In genomic region chr11:105589231-105589876, GRCm38 (mm10) we compare ENCODE assay signal across 8 mouse cellular contexts. TPM values are rescaled to one million over a fixed set of nuclear protein-coding genes. Genes with fewer than 3 reads are reported as not detected.
DNase-seq lines count a peak whose midpoint lies in the region; ATAC-seq lines count a peak whose summit lies in the region.

No protein-coding gene starts in this region.

- peaks cover 22% of the 10 kb centered on the region for H3K4me1 ChIP-seq in erythroblast, embryonic 14.5 days (ENCODE audit: control insufficient read depth)
- H3K4me1 ChIP-seq in embryonic facial prominence, embryonic 12.5 days, result peaks cover 3% of the 10 kb centered on the region
- peaks cover 7% of the 10 kb centered on the region; the same call in 1 of the 2 replicates for H3K4me1 ChIP-seq in limb, embryonic 12.5 days (replicated peaks)
- H3K4me1 ChIP-seq in midbrain, embryonic 14.5 days (ENCODE audit: control insufficient read depth, insufficient read depth, low read length), result no peaks in the 10 kb centered on the region

- H3K4me3 ChIP-seq in erythroblast, embryonic 14.5 days (replicated peaks), result peak overlapping the region; percentile 77
- peak overlapping the region; percentile 84 for H3K4me3 ChIP-seq in embryonic facial prominence, embryonic 12.5 days
- peak overlapping the region; percentile 94 for H3K4me3 ChIP-seq in limb, embryonic 12.5 days (replicated peaks)
- peak overlapping the region; percentile 91 for H3K4me3 ChIP-seq in midbrain, embryonic 14.5 days (replicated peaks; ENCODE audit: low read depth, low read length)

- H3K4me2 ChIP-seq in embryonic facial prominence, embryonic 12.5 days (replicated peaks), result peak overlapping the region; percentile 83
- H3K4me2 ChIP-seq in limb, embryonic 12.5 days, result peak overlapping the region; percentile 67
- peak overlapping the region; percentile 70 for H3K4me2 ChIP-seq in midbrain, embryonic 14.5 days (ENCODE audit: low read length)

- peak; percentile 86 for DNase-seq in heart, adult 8-10 months (ENCODE audit: low spot score)
- peak; percentile 86 to 93 for DNase-seq in kidney, adult 8-10 months
- peak; percentile 96 for DNase-seq in midbrain, embryonic 14.5 days
- DNase-seq in spleen, adult 12 weeks (ENCODE audit: low spot score), result peak; percentile 56

- no peaks in the 10 kb centered on the region for H3K36me3 ChIP-seq in erythroblast, embryonic 14.5 days (ENCODE audit: control insufficient read depth)
- no peaks in the 10 kb centered on the region for H3K36me3 ChIP-seq in embryonic facial prominence, embryonic 12.5 days
- H3K36me3 ChIP-seq in limb, embryonic 12.5 days, result no peaks in the 10 kb centered on the region
- H3K36me3 ChIP-seq in midbrain, embryonic 14.5 days (ENCODE audit: control insufficient read depth, insufficient read depth, low read length), result no peaks in the 10 kb centered on the region

- ATAC-seq in erythroblast, adult 5-6 weeks (replicated peaks; ENCODE audit: low FRiP score, poor library complexity, severe bottlenecking), result no peak
- peak; percentile 90 for ATAC-seq in embryonic facial prominence, embryonic 12.5 days (ENCODE audit: insufficient number of reproducible peaks, insufficient read depth, low FRiP score, low TSS enrichment)
- peak; percentile 94 for ATAC-seq in limb, embryonic 12.5 days (ENCODE audit: insufficient number of reproducible peaks, insufficient read depth, low FRiP score, low TSS enrichment, low read depth)
- peak; percentile 91 for ATAC-seq in midbrain, embryonic 14.5 days (ENCODE audit: low FRiP score, low TSS enrichment)

- WGBS in embryonic facial prominence, embryonic 12.5 days, result under 1% methylated on average over 32 of the region's 70 CpGs
- under 1% methylated on average over 62 of the region's 70 CpGs for WGBS in limb, embryonic 12.5 days
- WGBS in midbrain, embryonic 14.5 days, result under 1% methylated on average over 64 of the region's 70 CpGs

- H3K9ac ChIP-seq in embryonic facial prominence, embryonic 12.5 days, result peak overlapping the region; percentile 94
- peak overlapping the region; percentile 89 for H3K9ac ChIP-seq in limb, embryonic 12.5 days (replicated peaks)
- H3K9ac ChIP-seq in midbrain, embryonic 14.5 days (replicated peaks; ENCODE audit: low read length), result peak overlapping the region; percentile 98

- peak overlapping the region; percentile 91 for H3K27ac ChIP-seq in embryonic facial prominence, embryonic 12.5 days
- H3K27ac ChIP-seq in limb, embryonic 12.5 days, result peak overlapping the region; percentile 89
- H3K27ac ChIP-seq in midbrain, embryonic 14.5 days (replicated peaks; ENCODE audit: low read depth, low read length), result peak overlapping the region; percentile 95

- no peaks in the 10 kb centered on the region for H3K9me3 ChIP-seq in erythroblast, embryonic 14.5 days (ENCODE audit: control insufficient read depth, low read length)
- no peaks in the 10 kb centered on the region for H3K9me3 ChIP-seq in embryonic facial prominence, embryonic 12.5 days
- H3K9me3 ChIP-seq in limb, embryonic 12.5 days, result no peaks in the 10 kb centered on the region
- H3K9me3 ChIP-seq in midbrain, embryonic 14.5 days (ENCODE audit: control insufficient read depth, low read length), result no peaks in the 10 kb centered on the region

- peaks cover 21% of the 10 kb centered on the region for H3K27me3 ChIP-seq in erythroblast, embryonic 14.5 days (ENCODE audit: control insufficient read depth)
- H3K27me3 ChIP-seq in embryonic facial prominence, embryonic 12.5 days, result no peaks in the 10 kb centered on the region
- H3K27me3 ChIP-seq in limb, embryonic 12.5 days, result no peaks in the 10 kb centered on the region
- H3K27me3 ChIP-seq in midbrain, embryonic 14.5 days (ENCODE audit: control insufficient read depth, insufficient read depth, low read length), result no peaks in the 10 kb centered on the region

RNA-seq across cellular contexts. Expression of gene Tanc2, which starts 0.4 kb away (rescaled TPM):
- 0.02 and 0.03 TPM in 2 replicates for polyA plus RNA-seq in erythroblast, embryonic 14.5 days (2012)
- total RNA-seq in erythroblast, adult 5-6 weeks (2015; ENCODE audit: low replicate concordance), result 0.58 and 0.63 TPM in 2 replicates
- 0.26 and 1.4 TPM in 2 replicates for total RNA-seq in erythroblast, adult 5-6 weeks (2017; ENCODE audit: low replicate concordance)
- polyA plus RNA-seq in embryonic facial prominence, embryonic 12.5 days (2016; fragmentation: Nextera tagmentation; extraction: Ambion mirVana), result 11.4 and 12.9 TPM in 2 replicates
- 10 to 100 TPM; 10.3 to 15.8 (median 12.1) TPM for total RNA-seq in heart, adult 8-10 months (2022)
- 6.6 and 8.5 TPM in 2 replicates for polyA plus RNA-seq in limb, embryonic 12.5 days (2016; fragmentation: Nextera tagmentation; extraction: Ambion mirVana)
- 46.4 and 49.1 TPM in 2 replicates for polyA plus RNA-seq in midbrain, embryonic 14.5 days (2014; fragmentation: Nextera tagmentation; extraction: Ambion mirVana)
